Mouse (Mus musculus) embryonic facial prominence, embryonic 15.5 days (tissue): ENCODE measurements around the gene Npas2. TPM values are rescaled to one million over a fixed set of nuclear protein-coding genes. Genes with fewer than 3 reads are reported as not detected.

Experiments used
- ATAC-seq: fragments of 200-750 bp; cut with Nextera tagmentation; 2 replicates; pipeline ENCODE4 v1.8.0; 2017; ENCODE audit warnings: low read depth, moderate TSS enrichment; ENCODE audit not compliant: insufficient number of reproducible peaks, low FRiP score, low TSS enrichment
- H3K27ac ChIP-seq: fragments of 300-500 bp; sonication (generic); replicated peaks from 2 replicates; pipeline ENCODE4 v1.5.1; 2015; ENCODE audit warnings: mild to moderate bottlenecking, inconsistent platforms
- H3K27me3 ChIP-seq: fragments of 300-500 bp; sonication (generic); 2 replicates; pipeline ENCODE4 v1.6.1; 2015; ENCODE audit warnings: inconsistent platforms
- H3K36me3 ChIP-seq: fragments of 300-500 bp; sonication (generic); 2 replicates; pipeline ENCODE4 v1.6.1; 2015; ENCODE audit warnings: mild to moderate bottlenecking, inconsistent platforms
- H3K4me1 ChIP-seq: fragments of 300-500 bp; sonication (generic); 2 replicates; pipeline ENCODE4 v1.6.1; 2015; ENCODE audit warnings: inconsistent platforms
- H3K4me2 ChIP-seq: fragments of 300-500 bp; sonication (generic); replicated peaks from 2 replicates; pipeline ENCODE4 v1.6.1; 2015; ENCODE audit warnings: mild to moderate bottlenecking, inconsistent platforms
- H3K4me3 ChIP-seq: fragments of 300-500 bp; sonication (generic); replicated peaks from 2 replicates; pipeline ENCODE4 v1.5.1; 2015; ENCODE audit warnings: mild to moderate bottlenecking, inconsistent platforms
- H3K9ac ChIP-seq: fragments of 300-500 bp; sonication (generic); 2 replicates; pipeline ENCODE4 v1.6.1; 2015; ENCODE audit warnings: inconsistent platforms
- H3K9me3 ChIP-seq: fragments of 300-500 bp; sonication (generic); replicated peaks from 2 replicates; pipeline ENCODE4 v1.6.1; 2016; ENCODE audit warnings: inconsistent platforms
- WGBS: fragments of 180-500 bp; shearing (Covaris S2); methylation state at CpG from one replicate; pipeline ENCODE4 v1.1.7; 2015; 5-methylcytosine and 5-hydroxymethylcytosine counted together
- polyA plus RNA-seq: library from polyadenylated mRNA; unstranded; fragments of >200 nt; fragmentation: Nextera tagmentation; extraction: Ambion mirVana; gene quantifications from 2 replicates; pipeline ENCODE4 v1.2.1, GENCODE M21; 2015

The Npas2 gene
- polyA plus RNA-seq, 1 experiment from 2014 or later, result 3.3 TPM

- Histone ChIP-seq H3K4me1 (no peaks in the 10 kb centered on the region), H3K27me3 (no peaks in the 10 kb centered on the region), H3K9ac (no peak overlapping the region), H3K9me3 (no peaks in the 10 kb centered on the region), H3K27ac (no peak overlapping the region), H3K4me3 (no peak overlapping the region), H3K36me3 (no peaks in the 10 kb centered on the region), H3K4me2 (no peak overlapping the region)
- ATAC-seq, result peak; percentile 32; the same call in 1 of the 2 replicates
- WGBS, result 58% methylated on average over 4 of the region's 4 CpGs
Observed at GRCm38 (mm10) chr1:39287831-39288230, 94.3 kb downstream of the Npas2 start.

GRCm38 (mm10) chr1:39288425-39288824 is 94.9 kb downstream of the Npas2 start:
- Histone ChIP-seq H3K36me3 (no peaks in the 10 kb centered on the region), H3K4me2 (no peak overlapping the region), H3K9me3 (no peaks in the 10 kb centered on the region), H3K27ac (no peak overlapping the region), H3K9ac (no peak overlapping the region), H3K4me3 (no peak overlapping the region), H3K27me3 (no peaks in the 10 kb centered on the region), H3K4me1 (no peaks in the 10 kb centered on the region)
- no peak for ATAC-seq
- 51% methylated on average over 3 of the region's 3 CpGs for WGBS

GRCm38 (mm10) chr1:39292001-39292400 is 98.5 kb downstream of the Npas2 start:
- Histone ChIP-seq H3K27me3 (no peaks in the 10 kb centered on the region), H3K27ac (no peak overlapping the region), H3K9me3 (no peaks in the 10 kb centered on the region), H3K36me3 (no peaks in the 10 kb centered on the region), H3K4me3 (no peak overlapping the region), H3K9ac (no peak overlapping the region), H3K4me2 (no peak overlapping the region), H3K4me1 (no peaks in the 10 kb centered on the region)
- WGBS, result 50% methylated on average over 3 of the region's 3 CpGs
- ATAC-seq, result no peak

- H3K4me2 ChIP-seq, result no peak overlapping the region
- no peaks in the 10 kb centered on the region for H3K27me3 ChIP-seq
- no peaks in the 10 kb centered on the region for H3K36me3 ChIP-seq
- no peak overlapping the region for H3K4me3 ChIP-seq
- no peak overlapping the region for H3K27ac ChIP-seq
- H3K4me1 ChIP-seq, result no peaks in the 10 kb centered on the region
- ATAC-seq, result no peak
- 86% methylated on average over 9 of the region's 9 CpGs for WGBS
- no peaks in the 10 kb centered on the region for H3K9me3 ChIP-seq
- no peak overlapping the region for H3K9ac ChIP-seq
Observed at GRCm38 (mm10) chr1:39298294-39298693, 104.8 kb downstream of the Npas2 start.

- Histone ChIP-seq H3K4me1 (no peaks in the 10 kb centered on the region), H3K9me3 (no peaks in the 10 kb centered on the region), H3K4me3 (no peak overlapping the region), H3K27ac (no peak overlapping the region), H3K4me2 (no peak overlapping the region), H3K9ac (no peak overlapping the region), H3K36me3 (no peaks in the 10 kb centered on the region), H3K27me3 (no peaks in the 10 kb centered on the region)
- WGBS, result 85% methylated on average over 9 of the region's 9 CpGs
- ATAC-seq, result no peak
Observed at GRCm38 (mm10) chr1:39300243-39300642, 106.7 kb downstream of the Npas2 start.

- 90% methylated on average over 6 of the region's 6 CpGs for WGBS
- Histone ChIP-seq H3K4me3 (no peak overlapping the region), H3K4me1 (no peaks in the 10 kb centered on the region), H3K9ac (no peak overlapping the region), H3K36me3 (no peaks in the 10 kb centered on the region), H3K9me3 (no peaks in the 10 kb centered on the region), H3K27ac (no peak overlapping the region), H3K27me3 (no peaks in the 10 kb centered on the region), H3K4me2 (no peak overlapping the region)
- ATAC-seq, result no peak
Observed at GRCm38 (mm10) chr1:39300676-39301075, 107.1 kb downstream of the Npas2 start.

- WGBS, result 89% methylated on average over 7 of the region's 7 CpGs
- H3K27ac ChIP-seq, result no peak overlapping the region
- 0 out of 2 replicates have a peak, but pooled peaks cover 4% of the 10 kb centered on the region for H3K4me1 ChIP-seq
- ATAC-seq, result no peak
- H3K9me3 ChIP-seq, result no peaks in the 10 kb centered on the region
- H3K36me3 ChIP-seq, result no peaks in the 10 kb centered on the region
- no peaks in the 10 kb centered on the region for H3K27me3 ChIP-seq
- no peak overlapping the region for H3K9ac ChIP-seq
- no peak overlapping the region for H3K4me3 ChIP-seq
- no peak overlapping the region for H3K4me2 ChIP-seq
Observed at GRCm38 (mm10) chr1:39302246-39302645, 108.7 kb downstream of the Npas2 start.

GRCm38 (mm10) chr1:39303054-39303649 is 109.6 kb downstream of the Npas2 start:
- Histone ChIP-seq H3K27ac (no peak overlapping the region), H3K4me3 (no peak overlapping the region), H3K9ac (no peak overlapping the region), H3K9me3 (no peaks in the 10 kb centered on the region), H3K27me3 (no peaks in the 10 kb centered on the region), H3K36me3 (no peaks in the 10 kb centered on the region), H3K4me2 (no peak overlapping the region), H3K4me1 (0 out of 2 replicates have a peak, but pooled peaks cover 4% of the 10 kb centered on the region)
- WGBS, result 56% methylated on average over 4 of the region's 4 CpGs
- no peak for ATAC-seq

GRCm38 (mm10) chr1:39307291-39307690 is 113.8 kb downstream of the Npas2 start:
- Histone ChIP-seq H3K27ac (no peak overlapping the region), H3K27me3 (no peaks in the 10 kb centered on the region), H3K9ac (no peak overlapping the region), H3K4me1 (peaks cover 10% of the 10 kb centered on the region), H3K36me3 (no peaks in the 10 kb centered on the region), H3K9me3 (no peaks in the 10 kb centered on the region), H3K4me2 (no peak overlapping the region), H3K4me3 (no peak overlapping the region)
- ATAC-seq, result no peak

GRCm38 (mm10) chr1:39307971-39308370 is 114.4 kb downstream of the Npas2 start:
- Histone ChIP-seq H3K4me3 (no peak overlapping the region), H3K27ac (no peak overlapping the region), H3K9me3 (no peaks in the 10 kb centered on the region), H3K9ac (no peak overlapping the region), H3K4me1 (peaks cover 14% of the 10 kb centered on the region), H3K4me2 (no peak overlapping the region), H3K27me3 (no peaks in the 10 kb centered on the region), H3K36me3 (no peaks in the 10 kb centered on the region)
- ATAC-seq, result no peak
- 74% methylated on average over 2 of the region's 2 CpGs for WGBS

- Histone ChIP-seq H3K4me1 (peaks cover 29% of the 10 kb centered on the region), H3K9ac (no peak overlapping the region), H3K27ac (no peak overlapping the region), H3K9me3 (no peaks in the 10 kb centered on the region), H3K36me3 (no peaks in the 10 kb centered on the region), H3K27me3 (no peaks in the 10 kb centered on the region), H3K4me2 (no peak overlapping the region), H3K4me3 (no peak overlapping the region)
- no peak for ATAC-seq
- WGBS, result 84% methylated on average over 7 of the region's 7 CpGs
Observed at GRCm38 (mm10) chr1:39309548-39309947, 116.0 kb downstream of the Npas2 start.

GRCm38 (mm10) chr1:39312345-39312967 is 118.9 kb downstream of the Npas2 start:
- H3K27ac ChIP-seq, result peak overlapping the region; percentile 71
- 24% methylated on average over 25 of the region's 25 CpGs for WGBS
- no peaks in the 10 kb centered on the region for H3K27me3 ChIP-seq
- peak overlapping the region; percentile 28 for H3K4me2 ChIP-seq
- H3K9ac ChIP-seq, result no peak overlapping the region
- H3K4me3 ChIP-seq, result no peak overlapping the region
- H3K9me3 ChIP-seq, result no peaks in the 10 kb centered on the region
- no peaks in the 10 kb centered on the region for H3K36me3 ChIP-seq
- peak; percentile 86 for ATAC-seq
- H3K4me1 ChIP-seq, result peaks cover 26% of the 10 kb centered on the region
